Comparison of ENCODE assay signal across 22 mouse cellular contexts in the genomic region with DNA sequence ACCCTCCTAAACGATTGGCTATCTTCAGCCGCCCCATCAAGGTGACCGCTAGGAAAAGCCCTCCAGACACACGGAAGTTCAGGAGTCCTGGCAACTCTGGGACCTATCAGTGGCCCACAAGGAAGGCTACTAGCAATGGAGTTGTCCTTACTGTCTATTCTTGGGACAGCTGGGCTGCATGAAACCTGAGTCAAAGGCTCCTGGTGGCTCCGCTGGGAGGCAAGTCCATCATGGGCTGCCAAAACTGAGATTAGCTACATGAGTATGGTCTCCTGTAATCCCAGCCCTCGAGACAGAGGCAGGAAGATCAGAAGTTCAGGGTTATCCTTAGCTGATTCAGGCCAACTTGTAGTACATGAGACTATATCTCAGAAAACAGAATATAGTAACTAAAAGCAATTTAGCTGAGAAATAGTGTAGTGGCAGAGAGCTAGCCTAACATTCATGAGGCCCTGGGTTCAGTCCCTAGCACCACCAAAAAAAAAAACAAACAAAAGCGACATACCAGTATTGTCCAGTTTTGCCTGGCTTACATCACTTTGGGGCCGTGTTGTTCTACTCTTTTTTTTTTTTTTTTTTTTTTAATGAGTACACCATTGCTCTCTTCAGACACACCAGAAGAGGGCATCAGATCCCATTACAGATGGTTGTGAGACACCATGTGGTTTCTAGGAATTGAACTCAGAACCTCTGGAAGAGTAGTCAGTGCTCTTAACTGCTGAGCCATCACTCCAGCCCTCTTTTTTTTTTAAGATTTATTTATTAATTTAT. TPM values are rescaled to one million over a fixed set of nuclear protein-coding genes. Genes with fewer than 3 reads are reported as not detected.
DNase-seq lines count a peak whose midpoint lies in the region; ATAC-seq and TF ChIP-seq lines count a peak whose summit lies in the region.
"Had no signal": no experiment of that assay in that cellular context is flagged by ENCODE, and none has a peak within 500 bp of the region (broad histone marks: within the 10 kb centered on the region; RNA-seq: fewer than 3 reads in every experiment).

No protein-coding gene starts in this region.

- DNase-seq in heart, adult 2 months, result no peak
- DNase-seq in midbrain, postnatal 0 days (ENCODE audit: low spot score), result no peak
- no peak for DNase-seq in midbrain, embryonic 11.5 days (ENCODE audit: low spot score, missing footprints)
- no peak for DNase-seq in kidney, postnatal 10 days
- DNase-seq: kidney, postnatal 14 days had no signal

- no peak for TF ChIP-seq POLR2A in heart, adult 2 months (IDR thresholded peaks at IDR 0.05; ENCODE audit: insufficient read depth, low read depth, low read length)

- no peaks in the 10 kb centered on the region for H3K9me3 ChIP-seq in forebrain, embryonic 12.5 days
- no peaks in the 10 kb centered on the region for H3K9me3 ChIP-seq in forebrain, embryonic 15.5 days
- no peaks in the 10 kb centered on the region for H3K9me3 ChIP-seq in heart, embryonic 14.5 days (ENCODE audit: control insufficient read depth, low read length)
- H3K9me3 ChIP-seq in midbrain, postnatal 0 days (ENCODE audit: low read length), result no peaks in the 10 kb centered on the region
- no peaks in the 10 kb centered on the region for H3K9me3 ChIP-seq in midbrain, embryonic 11.5 days (ENCODE audit: control insufficient read depth, low read length)
- H3K9me3 ChIP-seq: heart, embryonic 13.5 days; limb, embryonic 10.5 days had no signal

- no peak for TF ChIP-seq CTCF in heart, adult 2 months (IDR thresholded peaks at IDR 0.05)
- no peak for TF ChIP-seq CTCF in midbrain, postnatal 0 days (IDR thresholded peaks at IDR 0.05)

- H3K27me3 ChIP-seq in forebrain, embryonic 12.5 days, result peaks cover 11% of the 10 kb centered on the region
- no peaks in the 10 kb centered on the region for H3K27me3 ChIP-seq in forebrain, embryonic 15.5 days
- peaks cover 11% of the 10 kb centered on the region for H3K27me3 ChIP-seq in heart, embryonic 14.5 days (ENCODE audit: control insufficient read depth, insufficient read depth, low read length)
- no peaks in the 10 kb centered on the region for H3K27me3 ChIP-seq in heart, adult 2 months (ENCODE audit: control insufficient read depth, insufficient read depth, low read length)
- no peaks in the 10 kb centered on the region for H3K27me3 ChIP-seq in midbrain, postnatal 0 days (ENCODE audit: insufficient read depth, low read length)
- H3K27me3 ChIP-seq in midbrain, embryonic 11.5 days (ENCODE audit: control insufficient read depth, insufficient read depth, low read length), result peaks cover 7% of the 10 kb centered on the region; the same call in 1 of the 2 replicates

- no peaks in the 10 kb centered on the region for H3K36me3 ChIP-seq in forebrain, embryonic 12.5 days (replicated peaks)
- no peaks in the 10 kb centered on the region for H3K36me3 ChIP-seq in forebrain, embryonic 15.5 days
- H3K36me3 ChIP-seq in heart, embryonic 14.5 days (ENCODE audit: control insufficient read depth, insufficient read depth, low read length), result no peaks in the 10 kb centered on the region
- no peaks in the 10 kb centered on the region for H3K36me3 ChIP-seq in heart, adult 2 months (ENCODE audit: control insufficient read depth, insufficient read depth, low read length)
- no peaks in the 10 kb centered on the region for H3K36me3 ChIP-seq in midbrain, postnatal 0 days (ENCODE audit: insufficient read depth, low read length)
- no peaks in the 10 kb centered on the region for H3K36me3 ChIP-seq in midbrain, embryonic 11.5 days (ENCODE audit: control insufficient read depth, insufficient read depth, low read length)
- H3K36me3 ChIP-seq: heart, embryonic 13.5 days; limb, embryonic 10.5 days had no signal

- peaks cover 9% of the 10 kb centered on the region; the same call in 1 of the 2 replicates for H3K4me1 ChIP-seq in forebrain, embryonic 12.5 days
- H3K4me1 ChIP-seq in forebrain, embryonic 15.5 days, result peaks cover 7% of the 10 kb centered on the region; the same call in 1 of the 2 replicates
- H3K4me1 ChIP-seq in heart, embryonic 14.5 days (ENCODE audit: control insufficient read depth in 2 of 2, insufficient read depth in 2 of 2, low read length in 2 of 2), result peaks cover 2 to 5% of the 10 kb centered on the region in 2 experiments; a peak in 3 of 4 replicates
- peaks cover 2% of the 10 kb centered on the region for H3K4me1 ChIP-seq in heart, adult 2 months (ENCODE audit: control insufficient read depth, insufficient read depth, low read length)
- H3K4me1 ChIP-seq in midbrain, postnatal 0 days (ENCODE audit: insufficient read depth, low read length), result no peaks in the 10 kb centered on the region
- H3K4me1 ChIP-seq in midbrain, embryonic 11.5 days (ENCODE audit: control insufficient read depth, insufficient read depth, low read length), result no peaks in the 10 kb centered on the region; the same call in 1 of the 2 replicates

- TF ChIP-seq EP300 in heart, adult 2 months (IDR thresholded peaks at IDR 0.05; ENCODE audit: insufficient read depth, low read depth, low read length), result no peak

- 90% methylated on average over 8 of the region's 8 CpGs for WGBS in forebrain, embryonic 12.5 days
- 90% methylated on average over 8 of the region's 8 CpGs for WGBS in forebrain, embryonic 15.5 days
- 82% methylated on average over 8 of the region's 8 CpGs for WGBS in heart, embryonic 14.5 days
- 84% methylated on average over 8 of the region's 8 CpGs for WGBS in heart, adult 2 months
- 89% methylated on average over 8 of the region's 8 CpGs for WGBS in midbrain, postnatal 0 days
- 84% methylated on average over 8 of the region's 8 CpGs for WGBS in midbrain, embryonic 11.5 days

- H3K4me3 ChIP-seq in forebrain, embryonic 12.5 days (replicated peaks), result no peak overlapping the region
- no peak overlapping the region for H3K4me3 ChIP-seq in forebrain, embryonic 15.5 days
- no peak overlapping the region for H3K4me3 ChIP-seq in heart, embryonic 14.5 days (ENCODE audit: control insufficient read depth in 1 of 2, insufficient read depth in 1 of 2, low read depth in 1 of 2, low read length in 2 of 2)
- H3K4me3 ChIP-seq in heart, adult 2 months, result no peak overlapping the region
- no peak overlapping the region for H3K4me3 ChIP-seq in midbrain, postnatal 0 days (ENCODE audit: low read depth, low read length)
- no peak overlapping the region for H3K4me3 ChIP-seq in midbrain, embryonic 11.5 days (ENCODE audit: low read depth, low read length)

- no peak overlapping the region for H3K9ac ChIP-seq in forebrain, embryonic 12.5 days
- no peak overlapping the region for H3K9ac ChIP-seq in forebrain, embryonic 15.5 days (replicated peaks)
- H3K9ac ChIP-seq in heart, embryonic 14.5 days (ENCODE audit: low read length), result peak overlapping the region; percentile 68; the same call in 1 of the 2 replicates
- H3K9ac ChIP-seq in heart, adult 2 months (ENCODE audit: low read depth, low read length), result no peak overlapping the region
- no peak overlapping the region for H3K9ac ChIP-seq in midbrain, postnatal 0 days (replicated peaks; ENCODE audit: low read length, poor library complexity, severe bottlenecking)
- H3K9ac ChIP-seq in midbrain, embryonic 11.5 days (ENCODE audit: low read length), result no peak overlapping the region
- H3K9ac ChIP-seq: liver, postnatal 0 days had no signal

- H3K27ac ChIP-seq in forebrain, embryonic 12.5 days, result no peak overlapping the region
- H3K27ac ChIP-seq in forebrain, embryonic 15.5 days (replicated peaks), result no peak overlapping the region
- no peak overlapping the region for H3K27ac ChIP-seq in heart, embryonic 14.5 days (replicated peaks in 1 of 2; ENCODE audit: control insufficient read depth in 1 of 2, insufficient read depth in 1 of 2, low read depth in 2 of 2, low read length in 2 of 2)
- no peak overlapping the region for H3K27ac ChIP-seq in heart, adult 2 months
- no peak overlapping the region for H3K27ac ChIP-seq in midbrain, postnatal 0 days (ENCODE audit: low read depth, low read length)
- H3K27ac ChIP-seq in midbrain, embryonic 11.5 days (ENCODE audit: low read depth, low read length), result no peak overlapping the region
- H3K27ac ChIP-seq: heart, embryonic 13.5 days had no signal

- intact Hi-C loops in heart, adult 2 months (cut with DNase I), result loop anchor here (2.0 to 5.0 kb wide), 2 partner anchors 26 to 116 kb away; a partner anchor contains a TSS

- H3K79me2 ChIP-seq in heart, adult 2 months (replicated peaks; ENCODE audit: control insufficient read depth, insufficient read depth, low read length), result no peaks in the 10 kb centered on the region

- ATAC-seq in forebrain, embryonic 12.5 days (ENCODE audit: low FRiP score), result no peak
- ATAC-seq in forebrain, embryonic 15.5 days (replicated peaks), result no peak; the same call in 1 of the 2 replicates
- ATAC-seq in heart, embryonic 14.5 days (ENCODE audit: insufficient number of reproducible peaks, insufficient read depth, low FRiP score, low read depth), result no peak
- no peak for ATAC-seq in midbrain, postnatal 0 days (ENCODE audit: low FRiP score)
- ATAC-seq in midbrain, embryonic 11.5 days (ENCODE audit: low FRiP score), result no peak

- peak overlapping the region; percentile 79; the same call in 1 of the 2 replicates for H3K4me2 ChIP-seq in forebrain, embryonic 12.5 days
- H3K4me2 ChIP-seq in forebrain, embryonic 15.5 days (replicated peaks), result no peak overlapping the region
- no peak overlapping the region for H3K4me2 ChIP-seq in heart, embryonic 14.5 days (ENCODE audit: low read length)
- peak overlapping the region; percentile 79; the same call in 1 of the 2 replicates for H3K4me2 ChIP-seq in midbrain, postnatal 0 days (ENCODE audit: low read depth, low read length, poor library complexity, severe bottlenecking)
- H3K4me2 ChIP-seq in midbrain, embryonic 11.5 days, result no peak overlapping the region

RNA-seq across cellular contexts. Expression of a gene that starts 1.0 kb away (rescaled TPM):
- 19.1 and 20.2 TPM in 2 replicates for polyA plus RNA-seq in forebrain, embryonic 12.5 days (2016; fragmentation: Nextera tagmentation; extraction: Ambion mirVana)
- 40.6 and 41.4 TPM in 2 replicates for polyA plus RNA-seq in forebrain, embryonic 15.5 days (2015; fragmentation: Nextera tagmentation; extraction: Ambion mirVana)
- polyA plus RNA-seq in heart, embryonic 14.5 days (2014; fragmentation: Nextera tagmentation; extraction: Ambion mirVana), result 5.0 and 6.7 TPM in 2 replicates
- 1 to 10 TPM; 2.1 TPM for total RNA-seq in heart, adult 2 months (2021)
- polyA plus RNA-seq in heart, adult 2 months (2012; rRNA removed), result 4.1 and 5.9 TPM in 2 replicates
- total RNA-seq in midbrain, postnatal 0 days (2014; rRNA removed), result 62.7 and 65.4 TPM in 2 replicates
- polyA plus RNA-seq in midbrain, postnatal 0 days (2015; fragmentation: Nextera tagmentation; extraction: Ambion mirVana), result 84.3 and 84.9 TPM in 2 replicates
- 16.8 and 17.9 TPM in 2 replicates for polyA plus RNA-seq in midbrain, embryonic 11.5 days (2014; fragmentation: Nextera tagmentation; extraction: Ambion mirVana)

RNA-seq across cellular contexts. Expression of a gene that starts 22.2 kb away (rescaled TPM):
- polyA plus RNA-seq in forebrain, embryonic 12.5 days (2016; fragmentation: Nextera tagmentation; extraction: Ambion mirVana), result 0.09 TPM in 1 of 2 replicates, not detected in the other
- polyA plus RNA-seq in forebrain, embryonic 15.5 days (2015; fragmentation: Nextera tagmentation; extraction: Ambion mirVana), result 0.15 and 0.22 TPM in 2 replicates
- polyA plus RNA-seq in heart, embryonic 14.5 days (2014; fragmentation: Nextera tagmentation; extraction: Ambion mirVana), result not detected in 2 replicates
- total RNA-seq in heart, adult 2 months (2021), result not detected
- polyA plus RNA-seq in heart, adult 2 months (2012; rRNA removed), result 0.08 TPM in 1 of 2 replicates, not detected in the other
- total RNA-seq in midbrain, postnatal 0 days (2014; rRNA removed), result 0.33 TPM in 1 of 2 replicates, not detected in the other
- polyA plus RNA-seq in midbrain, postnatal 0 days (2015; fragmentation: Nextera tagmentation; extraction: Ambion mirVana), result 0.09 TPM in 1 of 2 replicates, not detected in the other
- polyA plus RNA-seq in midbrain, embryonic 11.5 days (2014; fragmentation: Nextera tagmentation; extraction: Ambion mirVana), result not detected in 2 replicates
- total RNA-seq: adrenal gland, adult 8-10 months; heart, postnatal 36 days; layer of hippocampus, adult 8-10 months; left cerebral cortex, adult 18-20 months; liver, adult 2 months; megakaryocyte progenitor cell, adult 5-6 weeks had no signal
- polyA plus RNA-seq: CD4-positive, CD25-positive, alpha-beta regulatory T cell, adult 4 months; embryonic facial prominence, embryonic 11.5 days; heart, embryonic 13.5 days; inflammation-experienced regulatory T-cells, adult 6 months; kidney, adult 2 months; limb, embryonic 10.5 days; liver, adult 2 months; liver, postnatal 0 days; midbrain, embryonic 16.5 days had no signal

RNA-seq across cellular contexts. Expression of a gene that starts 25.1 kb away (rescaled TPM):
- 109 and 122 TPM in 2 replicates for polyA plus RNA-seq in forebrain, embryonic 12.5 days (2016; fragmentation: Nextera tagmentation; extraction: Ambion mirVana)
- 139 and 143 TPM in 2 replicates for polyA plus RNA-seq in forebrain, embryonic 15.5 days (2015; fragmentation: Nextera tagmentation; extraction: Ambion mirVana)
- 502 and 560 TPM in 2 replicates for polyA plus RNA-seq in heart, embryonic 14.5 days (2014; fragmentation: Nextera tagmentation; extraction: Ambion mirVana)
- 100 to 1,000 TPM; 507 to 582 TPM for total RNA-seq in heart, adult 2 months (2021)
- polyA plus RNA-seq in heart, adult 2 months (2012; rRNA removed), result 367 and 618 TPM in 2 replicates
- total RNA-seq in midbrain, postnatal 0 days (2014; rRNA removed), result 87.2 and 103 TPM in 2 replicates
- 184 and 191 TPM in 2 replicates for polyA plus RNA-seq in midbrain, postnatal 0 days (2015; fragmentation: Nextera tagmentation; extraction: Ambion mirVana)
- 122 and 127 TPM in 2 replicates for polyA plus RNA-seq in midbrain, embryonic 11.5 days (2014; fragmentation: Nextera tagmentation; extraction: Ambion mirVana)

RNA-seq across cellular contexts. Expression of a gene that starts 59.6 kb away (rescaled TPM):
- 19.4 and 21.0 TPM in 2 replicates for polyA plus RNA-seq in forebrain, embryonic 12.5 days (2016; fragmentation: Nextera tagmentation; extraction: Ambion mirVana)
- polyA plus RNA-seq in forebrain, embryonic 15.5 days (2015; fragmentation: Nextera tagmentation; extraction: Ambion mirVana), result 52.4 and 53.5 TPM in 2 replicates
- 8.5 and 11.4 TPM in 2 replicates for polyA plus RNA-seq in heart, embryonic 14.5 days (2014; fragmentation: Nextera tagmentation; extraction: Ambion mirVana)
- total RNA-seq in heart, adult 2 months (2021), result 10 to 100 TPM; 20.6 to 27.6 TPM
- polyA plus RNA-seq in heart, adult 2 months (2012; rRNA removed), result 6.7 and 9.8 TPM in 2 replicates
- 132 and 158 TPM in 2 replicates for total RNA-seq in midbrain, postnatal 0 days (2014; rRNA removed)
- polyA plus RNA-seq in midbrain, postnatal 0 days (2015; fragmentation: Nextera tagmentation; extraction: Ambion mirVana), result 40.7 and 44.7 TPM in 2 replicates
- polyA plus RNA-seq in midbrain, embryonic 11.5 days (2014; fragmentation: Nextera tagmentation; extraction: Ambion mirVana), result 16.6 and 17.7 TPM in 2 replicates

Comparison
In these comparisons a context has a peak if more than half of its experiments do, and no peak if none do; other contexts are left out.
1. H3K4me2 ChIP-seq: peak in forebrain, embryonic 12.5 days (single experiment) and midbrain, postnatal 0 days (single experiment); none in forebrain, embryonic 15.5 days (single experiment), heart, embryonic 14.5 days (single experiment) and midbrain, embryonic 11.5 days (single experiment).